Mouse (Mus musculus) cerebellum, postnatal 10 days (tissue): ENCODE measurements around the gene Kctd7.

ENCODE experiments used
- DNase-seq, 2 experiments: peaks; one replicate each; pipeline ENCODE4 v3.0.0; 2021; ENCODE audit warnings: mixed read lengths in 2 of 2

Kctd7 gene

GRCm38 (mm10) chr5:130144334-130145312 lies at the start of gene Kctd7:
Gene Kctd7 (plus strand): TSS chr5:130144861.
- peak; percentile 97 to 98 for DNase-seq

DNA sequence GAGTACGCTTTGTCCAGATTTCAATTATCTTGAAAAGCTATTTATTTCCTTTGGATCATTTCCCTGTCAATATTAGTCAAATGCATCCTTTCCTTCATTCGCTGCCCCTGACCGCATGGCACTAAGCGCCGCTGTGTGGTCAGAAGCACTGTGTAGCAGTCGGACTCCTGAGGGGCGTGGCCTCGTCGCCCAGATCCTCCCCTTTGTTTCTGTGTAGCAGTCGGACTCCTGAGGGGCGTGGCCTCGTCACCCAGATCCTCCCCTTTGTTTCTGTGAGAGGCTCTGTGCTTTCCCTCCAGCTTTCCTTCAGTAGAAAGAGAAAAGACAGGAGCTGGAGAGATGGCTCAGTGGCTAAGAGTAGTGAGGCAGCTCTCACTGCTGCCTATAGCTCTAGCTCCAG lies 47.9 kb upstream of the Kctd7 start:
- DNase-seq, result no peak

- DNase-seq, result no peak
Observed at GRCm38 (mm10) chr5:130097837-130098236, 46.8 kb upstream of the Kctd7 start.

DNA sequence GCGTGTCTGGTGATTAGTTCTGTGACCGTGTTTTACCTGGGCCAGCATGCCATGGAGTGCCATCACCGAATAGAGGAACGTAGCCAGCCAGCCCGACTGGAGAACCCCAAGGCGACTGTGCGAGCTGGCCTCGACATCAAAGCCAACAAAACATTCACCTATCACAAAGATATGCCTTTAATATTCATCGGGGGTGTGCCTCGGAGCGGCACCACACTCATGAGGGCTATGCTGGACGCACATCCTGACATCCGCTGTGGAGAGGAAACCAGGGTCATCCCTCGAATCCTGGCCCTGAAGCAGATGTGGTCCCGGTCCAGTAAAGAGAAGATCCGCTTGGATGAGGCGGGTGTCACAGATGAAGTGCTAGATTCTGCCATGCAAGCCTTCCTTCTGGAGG lies 42.9 kb upstream of the Kctd7 start:
- no peak for DNase-seq

GRCm38 (mm10) chr5:130109348-130109747 lies 35.3 kb upstream of the Kctd7 start:
- DNase-seq, result no peak

DNA sequence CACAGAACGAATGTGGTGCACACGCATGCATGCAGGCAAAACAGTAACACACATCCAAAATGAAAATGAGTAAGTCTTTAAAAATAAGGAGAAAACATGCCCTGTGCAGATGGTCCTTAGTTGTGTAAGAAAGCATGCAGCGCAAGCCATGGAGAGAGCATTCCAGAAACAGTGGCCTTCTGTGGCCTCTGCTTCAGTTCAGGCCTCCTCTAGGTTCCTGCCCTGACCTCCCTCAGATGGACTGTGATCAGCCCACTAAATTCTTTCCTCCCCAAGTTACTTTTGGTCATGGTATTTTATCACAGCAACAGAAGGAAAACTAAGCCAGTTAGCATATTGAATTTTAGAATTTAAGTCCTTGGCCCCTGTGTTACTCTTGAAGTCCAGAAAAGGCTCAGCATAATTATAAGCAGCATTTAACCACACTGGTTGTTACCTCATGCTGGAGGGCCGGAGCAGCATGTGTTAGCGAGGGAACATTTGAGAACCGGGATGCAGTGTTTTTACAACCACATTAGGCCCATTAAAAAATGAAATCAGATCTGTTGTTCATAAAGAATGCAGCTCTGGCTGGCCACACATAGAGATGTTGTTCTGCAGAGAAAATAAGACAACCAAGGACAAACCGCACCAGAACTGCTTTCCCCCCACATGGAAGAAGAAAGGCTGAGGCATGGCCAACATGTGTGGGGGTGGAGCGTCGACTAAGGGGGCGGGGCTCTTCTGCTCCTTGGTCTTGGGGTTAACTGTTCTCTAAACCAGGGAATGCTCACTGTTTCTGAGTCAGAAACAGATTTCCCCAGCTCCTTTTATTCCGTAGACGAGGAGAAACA lies 33.8 kb upstream of the Kctd7 start:
- DNase-seq, result no peak

- no peak for DNase-seq
Observed at GRCm38 (mm10) chr5:130112653-130113052, 32.0 kb upstream of the Kctd7 start.

DNA sequence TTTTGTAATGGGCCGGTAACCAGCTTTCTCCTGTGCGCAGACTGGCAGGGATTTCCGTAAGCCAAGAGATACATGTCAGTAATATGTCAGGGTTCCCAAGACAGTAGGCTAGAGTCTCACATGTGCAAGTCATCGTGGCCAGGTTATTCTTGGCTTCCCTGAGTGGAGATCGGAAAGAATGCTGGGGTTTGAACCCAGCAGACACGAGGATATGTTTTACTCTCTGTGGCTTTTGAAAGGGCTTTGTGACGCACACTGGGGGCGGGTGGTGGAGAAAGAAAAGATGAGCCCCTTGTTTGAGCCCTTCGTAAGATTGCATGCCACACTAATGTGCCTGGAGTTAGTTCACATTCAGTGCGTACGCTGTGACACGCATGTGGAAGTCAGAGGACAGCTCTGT lies 28.5 kb upstream of the Kctd7 start:
- no peak for DNase-seq

- DNase-seq, result no peak
Observed at GRCm38 (mm10) chr5:130116857-130117256, 27.8 kb upstream of the Kctd7 start.

DNA sequence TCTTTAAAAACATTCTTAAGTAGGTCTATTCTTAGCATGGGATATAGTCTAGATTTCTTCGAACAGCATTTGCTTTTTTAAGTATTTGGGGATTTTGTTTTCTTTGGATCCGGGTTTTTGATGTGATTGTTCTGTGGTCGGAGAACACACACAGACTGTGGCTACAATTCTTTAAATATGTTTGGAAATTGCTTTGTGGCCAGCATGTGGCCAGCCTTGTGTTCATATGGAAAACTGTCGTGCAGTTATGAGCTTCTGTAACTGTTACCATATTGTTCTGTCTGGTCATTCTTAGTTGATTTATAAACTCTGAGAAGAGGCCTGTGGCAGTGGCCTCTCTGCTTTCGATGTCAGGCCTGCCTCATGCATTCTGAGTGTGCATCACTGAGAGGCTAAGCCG lies 26.7 kb upstream of the Kctd7 start:
- DNase-seq, result no peak

DNA sequence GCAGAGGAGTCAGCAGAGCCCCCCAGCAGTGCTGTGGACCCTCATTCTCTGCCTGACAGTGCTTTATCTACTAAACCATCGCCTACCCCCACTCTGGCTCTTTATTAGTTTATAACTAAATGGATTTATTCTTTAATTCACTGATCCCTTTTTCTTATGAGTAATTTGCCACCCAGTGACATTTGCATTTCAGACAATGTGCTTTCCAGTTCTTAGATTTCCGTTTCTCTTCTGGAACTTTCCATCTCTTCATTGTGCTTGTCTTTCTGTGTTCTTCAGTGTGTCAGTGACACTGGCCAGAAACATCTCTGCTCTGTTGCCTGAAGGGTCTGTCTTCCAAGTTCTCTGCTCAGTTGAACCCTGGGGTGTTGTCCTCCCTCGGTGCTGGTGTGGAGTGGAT lies 25.4 kb upstream of the Kctd7 start:
- no peak for DNase-seq

- no peak for DNase-seq
Observed at GRCm38 (mm10) chr5:130120070-130120736, 24.5 kb upstream of the Kctd7 start.

DNA sequence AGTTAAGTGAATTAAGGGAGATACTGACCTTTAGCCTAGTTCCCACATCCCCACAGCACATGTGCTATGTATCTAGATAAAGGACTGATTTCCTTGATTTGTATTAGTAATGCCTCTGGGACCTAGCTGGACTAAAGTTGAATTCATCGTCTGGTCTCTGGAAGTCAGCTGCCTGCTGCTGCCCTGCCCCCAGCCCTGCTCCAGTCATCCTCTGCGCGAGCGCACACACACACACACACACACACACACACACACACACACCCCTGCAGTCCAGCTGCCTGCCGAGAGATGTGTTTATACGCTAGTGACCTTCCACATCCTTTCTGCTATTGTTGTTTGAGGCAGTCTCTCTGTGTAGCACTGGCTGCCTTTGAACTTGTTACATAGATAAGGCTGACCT lies 23.8 kb upstream of the Kctd7 start:
- DNase-seq, result no peak

GRCm38 (mm10) chr5:130122355-130122754 lies 22.3 kb upstream of the Kctd7 start:
- no peak for DNase-seq

DNA sequence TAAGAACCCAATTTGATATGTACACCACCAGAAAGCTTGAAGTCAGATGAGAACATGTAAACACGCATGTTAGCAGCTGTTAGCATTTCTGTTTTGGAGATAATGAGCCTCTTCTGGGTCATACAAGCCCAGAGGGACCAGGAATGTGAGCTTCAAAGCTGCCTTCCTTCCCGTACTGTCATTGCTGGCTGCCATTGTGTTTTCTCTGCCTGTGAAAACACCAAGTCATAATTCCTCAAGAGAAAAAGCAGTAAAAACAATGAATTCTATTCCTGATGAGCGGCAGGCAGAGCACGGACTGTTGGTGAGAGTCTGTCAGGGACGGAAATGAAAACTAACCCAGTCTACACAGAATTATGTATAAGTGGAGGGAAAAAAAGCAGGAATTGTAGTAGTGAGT lies 20.4 kb upstream of the Kctd7 start:
- no peak for DNase-seq

GRCm38 (mm10) chr5:130128686-130129523 lies 15.8 kb upstream of the Kctd7 start:
- no peak for DNase-seq

GRCm38 (mm10) chr5:130129524-130129793 lies 15.2 kb upstream of the Kctd7 start:
- no peak for DNase-seq

GRCm38 (mm10) chr5:130136597-130136996 lies 8.1 kb upstream of the Kctd7 start:
- DNase-seq, result no peak

DNA sequence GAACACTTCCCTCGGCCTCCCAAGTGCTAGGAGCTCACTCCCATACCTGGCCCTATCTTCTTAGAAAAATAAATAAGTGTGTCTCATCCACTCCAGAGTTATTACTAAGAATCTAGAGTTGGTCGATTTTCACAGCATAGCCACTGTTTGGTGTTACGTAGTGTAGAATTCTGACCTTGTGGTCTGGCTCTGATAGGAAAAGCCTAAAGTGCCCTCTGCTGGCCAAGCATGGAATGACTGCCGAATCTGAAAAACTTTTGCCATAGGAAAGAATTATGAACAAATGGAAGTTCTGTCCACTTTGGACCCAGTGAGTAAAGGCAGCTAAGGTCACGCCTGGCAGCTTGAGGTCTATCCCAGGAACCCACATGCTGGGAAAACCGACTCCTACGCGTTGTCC lies 5.3 kb upstream of the Kctd7 start:
- peak; percentile 84 to 88 for DNase-seq

- no peak for DNase-seq
Observed at GRCm38 (mm10) chr5:130141138-130141537, 3.5 kb upstream of the Kctd7 start.

DNA sequence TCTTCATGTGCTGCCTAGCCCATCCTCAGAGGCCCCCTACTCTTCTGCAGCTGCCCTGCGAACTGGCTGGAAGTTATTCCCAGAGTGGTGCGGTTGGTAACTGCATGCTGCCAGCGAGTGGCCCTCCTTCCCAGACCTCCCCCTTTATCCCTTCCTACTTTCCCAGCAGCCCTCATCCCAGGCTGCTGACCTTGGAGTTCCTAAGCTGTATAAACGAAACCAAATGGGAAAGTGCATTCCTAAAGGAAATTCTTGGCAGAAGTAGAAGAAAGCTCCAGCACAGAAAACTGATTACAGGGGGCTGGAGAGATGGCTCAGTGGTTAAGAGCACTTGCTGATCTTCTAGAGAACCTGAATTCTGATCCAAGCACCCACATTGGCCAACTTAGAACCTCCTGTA lies 2.6 kb upstream of the Kctd7 start:
- no peak for DNase-seq

GRCm38 (mm10) chr5:130143101-130143500 lies 1.6 kb upstream of the Kctd7 start:
- peak in 1 of 2 experiments; percentile 24 for DNase-seq

- DNase-seq, result peak; percentile 95 to 96
Observed at GRCm38 (mm10) chr5:130143977-130144333, 706 bp upstream of the Kctd7 start.
